Mouse (Mus musculus) brain, embryonic 14.5 days (tissue): ENCODE measurements around the gene Pla2g12b.

Experiments used
- CTCF ChIP-seq: fragments of 200-500 bp; IDR thresholded peaks from 2 replicates; pipeline ENCODE4 v1.5.1; 2012; ENCODE audit warnings: inconsistent platforms, mild to moderate bottlenecking, moderate library complexity, borderline replicate concordance; ENCODE audit not compliant: insufficient read depth, insufficient read length; ENCODE audit errors: extremely low read depth
- POLR2A ChIP-seq: fragments of 200-500 bp; IDR thresholded peaks from 2 replicates; pipeline ENCODE4 v1.6.1; 2012; ENCODE audit warnings: mild to moderate bottlenecking, inconsistent platforms, borderline replicate concordance; ENCODE audit not compliant: poor library complexity, insufficient read depth, insufficient read length, severe bottlenecking; ENCODE audit errors: extremely low read depth

DNA sequence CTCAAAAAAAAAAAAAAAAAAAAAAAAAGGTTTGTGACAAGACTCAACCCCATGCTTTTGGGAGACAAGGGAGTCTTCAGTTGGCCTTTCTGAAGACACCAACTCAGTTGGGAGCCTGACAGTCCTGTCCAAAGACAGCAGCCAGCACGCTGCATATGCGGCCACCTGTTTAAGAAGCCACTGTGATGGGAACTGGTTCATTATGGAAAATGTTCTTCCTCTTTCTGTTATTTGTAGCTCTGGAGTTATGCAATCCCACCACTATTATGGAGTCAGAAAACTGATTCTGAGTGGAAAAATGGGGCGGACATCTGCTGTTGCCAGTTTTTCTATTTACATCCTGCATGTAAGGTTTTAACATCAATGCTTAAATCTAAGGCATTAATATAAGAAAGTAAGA, 13.8 kb upstream of the Pla2g12b start:
- TF ChIP-seq CTCF (no peak), POLR2A (no peak)
